Mouse (Mus musculus) gastrocnemius, postnatal 25 days (tissue): Measurements from ENCODE around the gene Serbp1. TPM values are rescaled to one million over a fixed set of nuclear protein-coding genes. Genes with fewer than 3 reads are reported as not detected.

Experiments used
- DNase-seq: peaks from one replicate; pipeline ENCODE4 v3.0.0; 2022
- total RNA-seq, 2 experiments: library from RNA; stranded (reverse); gene quantifications; 1 replicate in 1 of 2; 2 replicates in 1 of 2; pipeline ENCODE4 v1.2.3; 2021

Serbp1 gene
- total RNA-seq, 2 experiments from 2014 or later = 265 to 268 TPM

DNA sequence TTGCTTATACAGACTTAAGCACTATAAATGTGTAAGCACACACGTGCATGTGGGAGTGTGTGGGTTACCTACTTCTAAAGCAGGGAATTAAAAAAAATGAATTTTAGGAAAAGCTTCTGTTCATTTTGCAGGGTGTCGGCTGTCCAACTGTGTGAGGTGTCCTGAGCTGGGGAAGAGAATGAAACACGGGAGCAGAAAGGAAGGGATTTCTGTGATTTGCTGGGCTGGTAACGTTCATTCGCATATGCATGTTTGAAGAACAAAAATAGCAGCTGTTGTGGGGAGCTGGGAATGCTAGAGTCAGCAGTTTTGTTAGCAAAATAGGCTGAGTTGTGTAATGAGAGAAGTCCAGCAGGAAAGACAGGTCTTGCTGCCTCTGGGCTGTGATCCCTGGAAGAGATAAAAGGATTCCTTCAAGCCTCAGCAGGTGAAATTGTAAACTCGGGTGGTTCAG, 62.8 kb downstream of the Serbp1 start:
- DNase-seq = no peak

DNA sequence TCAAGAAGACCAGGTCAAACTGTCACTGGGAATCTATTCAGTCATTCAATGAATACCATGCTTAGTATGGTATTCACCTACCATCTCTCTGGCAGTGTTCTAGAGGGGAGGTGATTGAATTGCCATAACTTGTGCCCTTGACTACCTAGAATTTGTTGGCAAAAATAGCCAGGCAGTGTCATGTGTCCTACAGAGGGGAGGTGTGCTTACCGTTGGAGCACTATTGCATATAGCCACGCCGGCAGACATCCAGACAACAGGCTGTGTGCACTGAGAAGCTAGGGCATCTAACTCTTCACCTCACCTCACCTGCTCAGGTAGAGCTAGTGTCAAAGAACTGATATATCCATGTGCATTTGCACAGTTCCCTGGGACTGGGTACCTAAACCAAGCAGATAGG, 63.3 kb downstream of the Serbp1 start:
- no peak for DNase-seq

DNA sequence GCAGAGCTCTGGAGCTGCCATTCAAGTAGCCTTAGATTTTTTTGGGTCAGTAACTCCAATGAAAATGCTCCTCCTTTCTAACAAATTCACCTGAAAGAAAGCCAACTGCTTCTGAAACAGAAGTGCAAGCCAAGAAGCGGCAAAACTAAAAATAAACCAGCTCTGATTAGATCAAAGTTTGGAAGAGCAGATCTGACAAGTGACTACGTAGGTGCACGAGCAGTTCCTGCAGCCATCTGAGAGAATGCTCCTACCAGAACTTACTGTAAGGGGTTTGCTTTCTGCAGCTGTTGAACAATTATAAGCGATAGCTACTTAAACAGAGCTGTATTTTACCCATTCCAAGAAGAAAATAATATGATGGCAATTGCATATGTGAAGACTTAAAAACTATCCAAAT, 64.5 kb downstream of the Serbp1 start:
- DNase-seq = no peak

DNA sequence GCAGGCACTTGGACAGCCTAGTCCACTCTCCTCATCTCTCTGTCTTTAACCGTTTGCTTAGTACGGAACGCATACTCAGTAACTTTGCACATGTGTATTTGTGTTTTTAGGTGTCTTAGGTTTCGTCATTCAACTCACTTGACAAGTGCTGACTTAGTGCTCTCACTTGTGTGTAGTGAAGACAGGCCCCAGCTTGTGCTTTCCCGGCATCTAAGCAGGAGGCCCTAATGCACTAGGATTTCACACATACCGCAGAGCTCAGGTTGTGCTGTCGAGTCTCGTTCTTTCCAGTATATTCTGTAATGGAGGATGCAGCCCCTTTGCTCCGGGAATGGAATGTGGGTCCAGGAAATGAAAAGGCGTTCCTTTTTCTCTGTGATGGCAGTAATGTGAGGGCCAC, 65.2 kb downstream of the Serbp1 start:
- no peak for DNase-seq

DNA sequence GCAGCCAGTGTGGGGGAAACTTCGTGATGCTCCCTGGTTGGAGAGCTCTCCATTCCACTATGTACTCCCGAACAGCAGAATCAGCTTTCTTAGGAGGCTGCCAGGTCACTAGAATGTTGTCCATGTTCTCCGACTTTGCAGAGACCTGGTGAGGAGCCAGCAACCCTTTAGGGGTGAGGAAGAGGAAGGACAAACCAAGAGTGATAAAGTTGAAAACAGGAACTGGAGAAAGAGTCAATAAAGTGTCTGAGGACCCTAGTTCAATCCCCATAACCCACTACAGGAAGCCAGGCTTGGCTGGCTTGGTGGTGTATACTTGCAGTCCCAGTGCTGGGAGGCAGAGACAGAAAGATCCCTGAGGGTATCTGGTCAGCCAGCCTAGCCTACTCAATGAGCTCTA, 71.0 kb downstream of the Serbp1 start:
- DNase-seq = no peak

DNA sequence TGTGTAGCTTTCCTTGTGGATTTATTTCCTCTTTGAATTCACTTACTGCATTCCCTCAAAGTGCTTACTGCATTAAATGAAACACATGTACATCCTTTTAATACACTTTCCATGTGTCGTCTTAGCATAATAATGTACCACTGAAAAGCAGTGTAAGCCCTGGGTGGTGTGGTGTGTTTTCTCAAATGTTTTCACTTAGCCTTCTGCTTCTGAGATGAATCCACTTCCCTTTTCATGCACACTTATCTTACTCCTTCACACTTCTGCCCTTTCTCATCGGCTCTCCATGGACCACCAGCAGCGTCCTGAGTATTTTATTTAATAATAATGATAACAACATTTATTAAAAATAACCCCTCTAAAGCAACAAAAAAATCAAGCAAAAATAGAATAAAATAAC, 71.8 kb downstream of the Serbp1 start:
- DNase-seq = no peak

DNA sequence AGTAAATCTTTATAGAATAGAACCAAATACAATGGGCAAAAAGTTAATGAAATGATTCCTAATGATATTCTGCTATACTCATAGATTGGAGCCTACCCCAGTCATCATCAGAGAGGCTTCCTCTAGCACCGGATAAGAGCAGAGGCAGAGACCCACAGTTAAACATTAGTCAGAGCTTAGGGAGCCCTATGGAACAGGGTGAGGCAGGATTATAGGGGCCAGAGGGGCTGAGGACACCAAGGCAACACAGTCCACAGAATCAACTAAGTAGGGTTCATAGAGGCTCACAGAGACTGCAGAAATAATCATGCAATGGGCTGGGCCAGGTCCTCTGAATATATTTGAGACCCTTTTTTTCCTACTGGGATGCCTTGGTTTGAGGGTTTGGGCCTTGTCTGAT, 76.7 kb downstream of the Serbp1 start:
- no peak for DNase-seq

DNA sequence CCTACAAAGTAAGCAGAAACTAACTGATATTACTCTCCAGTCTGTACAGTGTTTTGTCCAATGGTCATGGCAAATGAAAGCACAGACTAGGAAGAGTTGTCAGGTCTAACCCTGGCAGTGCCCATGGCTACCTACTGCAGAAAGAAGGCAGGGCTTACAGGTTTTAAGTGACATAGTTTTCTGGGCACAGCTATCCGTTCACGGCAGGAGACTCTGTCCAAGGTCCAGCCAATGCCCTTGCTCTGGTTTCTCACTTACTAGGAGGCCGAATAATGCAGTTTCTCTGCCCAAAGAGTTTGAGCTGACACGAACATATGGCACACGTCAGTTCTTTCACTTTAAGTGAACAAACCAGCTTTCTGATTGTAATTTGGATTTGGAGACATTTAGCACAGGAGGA, 79.1 kb downstream of the Serbp1 start:
- no peak for DNase-seq

DNA sequence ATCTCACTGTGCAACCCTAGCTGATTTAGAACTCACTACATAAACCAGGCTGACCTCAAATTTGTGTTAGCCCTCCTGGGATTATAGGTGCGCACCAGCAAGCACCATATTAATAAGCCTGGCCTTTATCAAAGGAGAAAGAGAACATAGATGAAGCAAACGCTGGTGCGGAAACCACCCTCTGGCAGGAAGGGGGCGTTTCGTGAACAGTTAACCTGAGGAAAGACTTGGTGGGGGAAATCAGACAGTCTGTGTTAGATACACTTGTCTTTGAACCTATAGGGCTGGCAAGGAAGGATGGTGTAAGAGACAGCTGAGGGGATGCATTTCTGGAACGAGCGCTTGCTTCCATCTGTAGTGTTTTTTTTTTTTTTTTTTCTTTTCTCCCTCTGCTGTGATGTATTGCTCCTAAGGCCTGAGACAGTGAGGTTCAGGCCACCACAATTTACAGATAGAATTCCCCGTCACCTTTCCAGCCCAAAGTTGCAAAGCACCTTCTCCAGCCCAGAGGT, 79.9 kb downstream of the Serbp1 start:
- DNase-seq = no peak

DNA sequence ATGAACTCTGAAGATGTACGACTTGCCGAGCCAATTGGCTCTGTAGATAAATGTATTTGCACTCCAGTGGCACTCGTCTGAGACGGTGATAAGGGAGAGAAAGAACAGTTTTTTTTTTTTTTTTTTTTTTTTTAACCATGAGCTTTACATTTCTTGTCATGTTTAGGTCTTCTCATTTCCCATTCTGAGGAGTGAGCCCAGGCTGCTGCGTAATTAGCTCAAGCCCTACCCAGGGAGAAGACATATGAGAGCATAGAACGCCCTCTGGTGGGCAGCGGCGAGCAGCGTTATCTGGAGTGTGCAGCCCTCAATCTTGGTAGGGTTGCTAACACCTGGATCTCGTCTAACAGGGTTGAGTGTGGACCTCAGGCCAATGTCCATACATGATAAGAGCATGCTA, 80.5 kb downstream of the Serbp1 start:
- DNase-seq = peak; percentile 28

DNA sequence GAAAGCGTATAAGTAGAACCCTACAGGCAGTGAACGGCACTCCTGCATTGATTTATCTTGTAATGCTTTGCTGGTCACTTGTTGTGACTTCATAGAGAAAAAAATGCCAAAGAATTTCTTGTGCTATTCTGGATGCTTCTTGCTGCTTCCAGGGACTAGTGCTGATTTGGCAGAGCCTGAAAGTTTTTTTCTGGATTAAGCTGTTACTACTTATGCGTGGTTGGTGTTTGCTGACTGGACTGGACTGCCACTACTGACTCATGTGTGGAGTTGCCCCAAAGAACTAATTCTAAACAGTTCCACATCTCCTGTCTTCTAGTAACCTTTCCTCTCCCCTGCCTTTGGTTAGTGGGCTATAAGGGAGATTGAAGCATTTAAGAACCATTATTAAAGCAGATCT, 85.8 kb downstream of the Serbp1 start:
- DNase-seq = no peak

DNA sequence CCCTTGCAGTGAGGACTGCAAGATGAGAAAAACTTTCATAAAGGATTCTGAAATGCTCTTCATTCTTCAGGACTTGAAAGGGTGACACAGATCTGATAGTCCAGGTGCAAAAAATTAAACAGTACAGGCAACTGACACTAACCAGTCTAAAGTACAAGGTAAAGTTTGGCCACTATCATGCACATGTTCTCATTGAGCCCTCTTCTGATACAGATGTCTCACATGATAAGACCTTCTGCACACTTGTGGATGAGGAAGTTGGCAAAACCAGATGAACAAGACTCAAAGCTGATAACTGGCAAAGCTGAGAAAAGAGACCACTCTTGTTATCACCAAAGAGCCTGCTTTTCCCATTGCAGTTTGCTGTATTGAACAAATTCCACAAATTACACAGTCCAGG, 100.0 kb downstream of the Serbp1 start:
- DNase-seq = no peak

DNA sequence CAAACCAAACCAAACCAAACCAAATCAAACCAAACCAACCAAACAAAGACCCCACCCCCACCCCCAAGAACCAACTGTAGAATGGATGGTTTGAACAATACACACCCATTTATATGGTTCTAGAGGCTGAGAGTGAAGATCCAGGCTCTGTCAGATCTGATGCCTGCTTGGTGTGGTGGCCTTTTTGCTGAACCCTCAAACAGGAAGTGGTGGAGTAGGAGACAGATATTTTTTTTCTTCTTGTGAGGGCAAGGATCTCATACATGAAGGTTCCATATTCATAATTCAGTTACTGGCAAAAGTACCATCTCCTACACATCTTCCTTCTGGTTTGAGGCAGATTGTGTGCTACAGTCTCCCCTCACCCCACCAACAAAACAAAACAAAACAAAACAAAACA, 101.5 kb downstream of the Serbp1 start:
- no peak for DNase-seq

Other genes with a start within 250 kb of the Serbp1 start
- 10 to 100 TPM; 32.5 to 36.8 TPM for gene Gadd45a, start 200.7 kb upstream of the Serbp1 start, total RNA-seq
- gene Il12rb2, start 138.0 kb downstream of the Serbp1 start, total RNA-seq = not detected